ENCODE assay signal across 13 mouse cellular contexts in the genomic region with DNA sequence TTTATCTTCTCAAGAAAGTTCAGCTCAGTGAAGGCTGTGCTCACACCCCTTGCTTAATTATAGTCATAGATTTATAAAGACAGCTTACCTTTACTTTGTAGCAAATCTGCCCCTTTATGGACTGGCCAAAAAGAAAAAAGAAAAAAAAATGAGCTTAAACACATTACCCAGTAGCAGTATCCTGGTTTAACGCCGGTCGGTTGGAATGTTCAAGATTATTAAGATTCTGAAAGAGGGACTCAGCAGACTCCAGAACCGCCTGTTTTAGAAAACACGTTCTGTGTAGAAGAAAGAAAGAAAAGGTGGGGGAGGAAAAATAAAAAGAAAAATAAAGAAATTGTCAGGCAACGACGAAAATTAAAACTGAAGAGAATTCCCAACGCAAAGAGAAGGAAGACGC. TPM values are rescaled to one million over a fixed set of nuclear protein-coding genes. Genes with fewer than 3 reads are reported as not detected.
DNase-seq lines count a peak whose midpoint lies in the region; ATAC-seq lines count a peak whose summit lies in the region.
"Had no signal": no experiment of that assay in that cellular context is flagged by ENCODE, and none has a peak within 500 bp of the region (broad histone marks: within the 10 kb centered on the region; RNA-seq: fewer than 3 reads in every experiment).

No protein-coding gene starts in this region.

- ATAC-seq in hindbrain, embryonic 14.5 days (ENCODE audit: low FRiP score): no peak
- no peak for ATAC-seq in hindbrain, embryonic 16.5 days
- no peak for ATAC-seq in embryonic facial prominence, embryonic 11.5 days (replicated peaks; ENCODE audit: insufficient number of reproducible peaks, low FRiP score, low TSS enrichment, low read depth)
- ATAC-seq in midbrain, embryonic 14.5 days (ENCODE audit: low FRiP score, low TSS enrichment): no peak

- no peak overlapping the region for H3K4me3 ChIP-seq in hindbrain, embryonic 14.5 days (replicated peaks; ENCODE audit: low read length)
- no peak overlapping the region for H3K4me3 ChIP-seq in hindbrain, embryonic 16.5 days (ENCODE audit: low read length)
- peak overlapping the region; percentile 17; the same call in 1 of the 2 replicates for H3K4me3 ChIP-seq in embryonic facial prominence, embryonic 11.5 days (ENCODE audit: low read depth, low read length)
- H3K4me3 ChIP-seq in midbrain, embryonic 14.5 days (replicated peaks; ENCODE audit: low read depth, low read length): peak overlapping the region; percentile 38
- H3K4me3 ChIP-seq: hindbrain, embryonic 15.5 days; layer of hippocampus, adult 2 months had no signal

- H3K36me3 ChIP-seq in hindbrain, embryonic 14.5 days (replicated peaks; ENCODE audit: control insufficient read depth, insufficient read depth): no peaks in the 10 kb centered on the region
- no peaks in the 10 kb centered on the region for H3K36me3 ChIP-seq in hindbrain, embryonic 16.5 days (ENCODE audit: control insufficient read depth, insufficient read depth, low read length)
- H3K36me3 ChIP-seq in embryonic facial prominence, embryonic 11.5 days (replicated peaks; ENCODE audit: control insufficient read depth, insufficient read depth, low read depth, low read length): no peaks in the 10 kb centered on the region
- H3K36me3 ChIP-seq in midbrain, embryonic 14.5 days (ENCODE audit: control insufficient read depth, insufficient read depth, low read length): no peaks in the 10 kb centered on the region
- H3K36me3 ChIP-seq: hindbrain, embryonic 15.5 days; neural tube, embryonic 13.5 days had no signal

- peak; percentile 44 for DNase-seq in hindbrain, embryonic 14.5 days (ENCODE audit: low spot score)
- peak; percentile 46 for DNase-seq in embryonic facial prominence, embryonic 11.5 days (ENCODE audit: low spot score)
- peak; percentile 24 for DNase-seq in induced T-regulatory cell, adult 2 months (ENCODE audit: low read depth)
- DNase-seq in midbrain, embryonic 14.5 days: peak; percentile 67
- DNase-seq in layer of hippocampus, adult 11-12 months (ENCODE audit: low spot score): no peak
- DNase-seq in urinary bladder, adult 2 months (ENCODE audit: low spot score): no peak
- DNase-seq in testis, postnatal 14 days (ENCODE audit: low spot score): no peak
- DNase-seq: cerebellum, adult 9-11 months had no signal

- H3K27ac ChIP-seq in hindbrain, embryonic 14.5 days: no peak overlapping the region
- no peak overlapping the region for H3K27ac ChIP-seq in hindbrain, embryonic 16.5 days (ENCODE audit: low read depth, low read length)
- no peak overlapping the region for H3K27ac ChIP-seq in embryonic facial prominence, embryonic 11.5 days (replicated peaks; ENCODE audit: low read depth, low read length)
- no peak overlapping the region for H3K27ac ChIP-seq in midbrain, embryonic 14.5 days (replicated peaks; ENCODE audit: low read depth, low read length)
- H3K27ac ChIP-seq: hindbrain, embryonic 15.5 days; layer of hippocampus, adult 2 months; neural tube, embryonic 13.5 days had no signal

- H3K27me3 ChIP-seq in hindbrain, embryonic 14.5 days (ENCODE audit: control insufficient read depth, insufficient read depth, low read length): peaks cover 91% of the 10 kb centered on the region
- peaks cover 38% of the 10 kb centered on the region for H3K27me3 ChIP-seq in hindbrain, embryonic 16.5 days (replicated peaks; ENCODE audit: control insufficient read depth, insufficient read depth, low read length)
- peaks cover 55% of the 10 kb centered on the region for H3K27me3 ChIP-seq in embryonic facial prominence, embryonic 11.5 days (ENCODE audit: control insufficient read depth, insufficient read depth, low read length)
- H3K27me3 ChIP-seq in midbrain, embryonic 14.5 days (ENCODE audit: control insufficient read depth, insufficient read depth, low read length): peaks cover 78% of the 10 kb centered on the region

- H3K4me1 ChIP-seq in hindbrain, embryonic 14.5 days (replicated peaks; ENCODE audit: control insufficient read depth, insufficient read depth, low read length): no peaks in the 10 kb centered on the region
- H3K4me1 ChIP-seq in hindbrain, embryonic 16.5 days (ENCODE audit: control insufficient read depth, insufficient read depth, low read depth, low read length): peaks cover 12% of the 10 kb centered on the region
- H3K4me1 ChIP-seq in embryonic facial prominence, embryonic 11.5 days (ENCODE audit: control insufficient read depth, insufficient read depth, low read length): peaks cover 5% of the 10 kb centered on the region
- 0 out of 2 replicates have a peak, but pooled peaks cover 3% of the 10 kb centered on the region for H3K4me1 ChIP-seq in midbrain, embryonic 14.5 days (ENCODE audit: control insufficient read depth, insufficient read depth, low read length)

- no peak overlapping the region for H3K4me2 ChIP-seq in hindbrain, embryonic 14.5 days (replicated peaks)
- no peak overlapping the region for H3K4me2 ChIP-seq in hindbrain, embryonic 16.5 days (ENCODE audit: low read length)
- no peak overlapping the region; the same call in 1 of the 2 replicates for H3K4me2 ChIP-seq in embryonic facial prominence, embryonic 11.5 days (ENCODE audit: low read depth, low read length)
- no peak overlapping the region for H3K4me2 ChIP-seq in midbrain, embryonic 14.5 days (ENCODE audit: low read length)
- H3K4me2 ChIP-seq: hindbrain, embryonic 15.5 days; neural tube, embryonic 13.5 days had no signal

- no peaks in the 10 kb centered on the region for H3K9me3 ChIP-seq in hindbrain, embryonic 14.5 days (ENCODE audit: control insufficient read depth, low read length)
- H3K9me3 ChIP-seq in hindbrain, embryonic 16.5 days (ENCODE audit: control insufficient read depth, low read length): no peaks in the 10 kb centered on the region
- no peaks in the 10 kb centered on the region for H3K9me3 ChIP-seq in embryonic facial prominence, embryonic 11.5 days (replicated peaks; ENCODE audit: control insufficient read depth, low read length)
- H3K9me3 ChIP-seq in midbrain, embryonic 14.5 days (ENCODE audit: control insufficient read depth, low read length): no peaks in the 10 kb centered on the region
- H3K9me3 ChIP-seq: hindbrain, embryonic 15.5 days; neural tube, embryonic 13.5 days had no signal

- WGBS in hindbrain, embryonic 14.5 days: under 1% methylated on average over 9 of the region's 9 CpGs
- WGBS in hindbrain, embryonic 16.5 days: 3% methylated on average over 9 of the region's 9 CpGs
- WGBS in embryonic facial prominence, embryonic 11.5 days: 0% methylated on average over 9 of the region's 9 CpGs
- 1% methylated on average over 9 of the region's 9 CpGs for WGBS in midbrain, embryonic 14.5 days

- no peak overlapping the region for H3K9ac ChIP-seq in hindbrain, embryonic 14.5 days
- H3K9ac ChIP-seq in hindbrain, embryonic 16.5 days (ENCODE audit: low read depth, low read length): no peak overlapping the region
- H3K9ac ChIP-seq in embryonic facial prominence, embryonic 11.5 days (replicated peaks; ENCODE audit: low read length): peak overlapping the region; percentile 34
- H3K9ac ChIP-seq in midbrain, embryonic 14.5 days (replicated peaks; ENCODE audit: low read length): no peak overlapping the region
- H3K9ac ChIP-seq: hindbrain, embryonic 15.5 days; neural tube, embryonic 13.5 days had no signal

RNA-seq across cellular contexts. Expression of a gene that starts 16.8 kb away (rescaled TPM):
- 1.3 and 2.0 TPM in 2 replicates for polyA plus RNA-seq in hindbrain, embryonic 14.5 days (2014; fragmentation: Nextera tagmentation; extraction: Ambion mirVana)
- polyA plus RNA-seq in hindbrain, embryonic 16.5 days (2015; fragmentation: Nextera tagmentation; extraction: Ambion mirVana): 2.7 and 3.1 TPM in 2 replicates
- 35.6 and 41.4 TPM in 2 replicates for polyA plus RNA-seq in embryonic facial prominence, embryonic 11.5 days (2014; fragmentation: Nextera tagmentation; extraction: Ambion mirVana)
- 27.0 and 27.5 TPM in 2 replicates for polyA plus RNA-seq in midbrain, embryonic 14.5 days (2014; fragmentation: Nextera tagmentation; extraction: Ambion mirVana)
- polyA plus RNA-seq in urinary bladder, adult 2 months (2012; rRNA removed): 60.8 and 75.0 TPM in 2 replicates
- polyA plus RNA-seq: liver, adult 2 months had no signal

Comparison
In these comparisons a context has a peak if more than half of its experiments do, and no peak if none do; other contexts are left out.
1. DNase-seq: peak in hindbrain, embryonic 14.5 days (single experiment), embryonic facial prominence, embryonic 11.5 days (single experiment), induced T-regulatory cell, adult 2 months (single experiment) and midbrain, embryonic 14.5 days (single experiment); none in layer of hippocampus, adult 11-12 months (single experiment), urinary bladder, adult 2 months (single experiment) and testis, postnatal 14 days (single experiment).
2. H3K4me3 ChIP-seq: peak in embryonic facial prominence, embryonic 11.5 days (single experiment) and midbrain, embryonic 14.5 days (single experiment); none in hindbrain, embryonic 14.5 days (single experiment) and hindbrain, embryonic 16.5 days (single experiment).